25 mouse cellular contexts compared by ENCODE assay signal in genomic region chr13:30947540-30947939, GRCm38 (mm10). TPM values are rescaled to one million over a fixed set of nuclear protein-coding genes. Genes with fewer than 3 reads are reported as not detected.
DNase-seq lines count a peak whose midpoint lies in the region; ATAC-seq and TF ChIP-seq lines count a peak whose summit lies in the region.
"Had no signal": no experiment of that assay in that cellular context is flagged by ENCODE, and none has a peak within 500 bp of the region (broad histone marks: within the 10 kb centered on the region; RNA-seq: fewer than 3 reads in every experiment).

TSS of gene Hus1b (minus strand) at chr13:30947759.

- 86% methylated on average over 11 of the region's 11 CpGs for WGBS in heart, embryonic 10.5 days
- WGBS in neural tube, embryonic 15.5 days, result 94% methylated on average over 11 of the region's 11 CpGs

- no peak within 1 kb of the TSS for H3K4me3 ChIP-seq in heart, embryonic 10.5 days
- H3K4me3 ChIP-seq in testis, adult 2 months (ENCODE audit: control insufficient read depth, low read depth, low read length), result peak within 1 kb of the TSS; percentile 93
- H3K4me3 ChIP-seq in neural tube, embryonic 15.5 days (replicated peaks), result no peak within 1 kb of the TSS
- H3K4me3 ChIP-seq: forebrain, embryonic 12.5 days; heart, embryonic 12.5 days; hindbrain, embryonic 15.5 days; intestine, embryonic 15.5 days; midbrain, embryonic 13.5 days; neural tube, embryonic 13.5 days had no signal

- no peak within 1 kb of the TSS for H3K9ac ChIP-seq in neural tube, embryonic 15.5 days (replicated peaks)
- H3K9ac ChIP-seq: forebrain, embryonic 12.5 days; heart, embryonic 12.5 days; hindbrain, embryonic 15.5 days; intestine, embryonic 15.5 days; midbrain, embryonic 13.5 days; neural tube, embryonic 13.5 days had no signal

- no peaks in the 10 kb centered on the region for H3K27me3 ChIP-seq in heart, embryonic 10.5 days (ENCODE audit: insufficient read depth, poor library complexity, severe bottlenecking)
- H3K27me3 ChIP-seq in testis, adult 2 months (ENCODE audit: control insufficient read depth, insufficient read depth, low read length), result no peaks in the 10 kb centered on the region
- no peaks in the 10 kb centered on the region for H3K27me3 ChIP-seq in neural tube, embryonic 15.5 days (replicated peaks)
- H3K27me3 ChIP-seq: forebrain, embryonic 12.5 days; heart, embryonic 12.5 days; hindbrain, embryonic 15.5 days; intestine, embryonic 15.5 days; midbrain, embryonic 13.5 days; neural tube, embryonic 13.5 days had no signal

- no peak for ATAC-seq in neural tube, embryonic 15.5 days (ENCODE audit: low FRiP score)
- ATAC-seq in frontal cortex, adult (ENCODE audit: low TSS enrichment), result no peak
- ATAC-seq: intestine, embryonic 15.5 days; midbrain, embryonic 13.5 days had no signal

- peaks cover 11% of the 10 kb centered on the region for H3K4me1 ChIP-seq in heart, embryonic 10.5 days
- peaks cover 5% of the 10 kb centered on the region for H3K4me1 ChIP-seq in testis, adult 2 months (ENCODE audit: control insufficient read depth, insufficient read depth, low read length)
- H3K4me1 ChIP-seq in neural tube, embryonic 15.5 days, result no peaks in the 10 kb centered on the region
- H3K4me1 ChIP-seq: hindbrain, embryonic 15.5 days; midbrain, embryonic 13.5 days; neural tube, embryonic 13.5 days had no signal

- intact Hi-C loops in heart, postnatal 36 days (cut with DNase I), result no loop called here

- peaks cover 6% of the 10 kb centered on the region for H3K36me3 ChIP-seq in heart, embryonic 10.5 days
- no peaks in the 10 kb centered on the region for H3K36me3 ChIP-seq in testis, adult 2 months (ENCODE audit: control insufficient read depth, insufficient read depth, low read length)
- no peaks in the 10 kb centered on the region for H3K36me3 ChIP-seq in neural tube, embryonic 15.5 days
- H3K36me3 ChIP-seq: forebrain, embryonic 12.5 days; heart, embryonic 12.5 days; hindbrain, embryonic 15.5 days; intestine, embryonic 15.5 days; neural tube, embryonic 13.5 days had no signal

- no peaks in the 10 kb centered on the region for H3K9me3 ChIP-seq in heart, embryonic 10.5 days
- no peaks in the 10 kb centered on the region for H3K9me3 ChIP-seq in neural tube, embryonic 15.5 days (replicated peaks)
- H3K9me3 ChIP-seq: forebrain, embryonic 12.5 days; heart, embryonic 12.5 days; hindbrain, embryonic 15.5 days; intestine, embryonic 15.5 days; midbrain, embryonic 13.5 days; neural tube, embryonic 13.5 days had no signal

- H3K27ac ChIP-seq in heart, embryonic 10.5 days, result peak within 1 kb of the TSS; percentile 38; the same call in 1 of the 2 replicates
- H3K27ac ChIP-seq in testis, adult 2 months (ENCODE audit: control insufficient read depth, insufficient read depth, low read depth, low read length), result peak within 1 kb of the TSS; percentile 48
- H3K27ac ChIP-seq in neural tube, embryonic 15.5 days (replicated peaks), result no peak within 1 kb of the TSS
- H3K27ac ChIP-seq: forebrain, embryonic 12.5 days; hindbrain, embryonic 15.5 days; intestine, embryonic 15.5 days; midbrain, embryonic 13.5 days; neural tube, embryonic 13.5 days had no signal

- no peak for DNase-seq in heart, embryonic 10.5 days (ENCODE audit: low spot score)
- no peak for DNase-seq in heart, postnatal 36 days
- no peak for DNase-seq in testis, postnatal 10 days (ENCODE audit: low spot score)
- peak; percentile 22 for DNase-seq in WW6 (ENCODE audit: low read depth, low spot score)
- DNase-seq: adrenal gland, adult 2 months; gastrocnemius, postnatal 14 days; kidney, postnatal 36 days; layer of hippocampus, adult 9-11 months; lung, adult 18-20 months; lung, postnatal 36 days; right cerebral cortex, postnatal 25 days; thymus, adult 18-20 months; thymus, postnatal 4 days had no signal

- H3K4me2 ChIP-seq in neural tube, embryonic 15.5 days, result no peak within 1 kb of the TSS
- H3K4me2 ChIP-seq: forebrain, embryonic 12.5 days; heart, embryonic 12.5 days; hindbrain, embryonic 15.5 days; intestine, embryonic 15.5 days; liver, embryonic 11.5 days; midbrain, embryonic 13.5 days; neural tube, embryonic 13.5 days had no signal

- peak; percentile 43; the same call in 1 of the 2 replicates for TF ChIP-seq POLR2A in testis, adult 2 months (IDR thresholded peaks at IDR 0.05; ENCODE audit: control insufficient read depth, low read depth, low read length)

- no peak for TF ChIP-seq CTCF in testis, adult 2 months (IDR thresholded peaks at IDR 0.05; ENCODE audit: control insufficient read depth, insufficient read depth, insufficient replicate concordance, low read depth, low read length)

RNA-seq across cellular contexts. Expression of gene Hus1b, which starts in this region (rescaled TPM):
- polyA plus RNA-seq in heart, embryonic 10.5 days (2016; fragmentation: Nextera tagmentation; extraction: Ambion mirVana), result 0.11 and 0.12 TPM in 2 replicates
- total RNA-seq in heart, postnatal 36 days (2021), result under 1 TPM in 1 of 2 experiments, not detected in 1; 0.25 TPM
- 3.1 and 3.4 TPM in 2 replicates for polyA plus RNA-seq in testis, adult 2 months (2012; rRNA removed)
- not detected in 2 replicates for polyA plus RNA-seq in neural tube, embryonic 15.5 days (2015; fragmentation: Nextera tagmentation; extraction: Ambion mirVana)
- polyA plus RNA-seq: embryonic facial prominence, embryonic 11.5 days; forebrain, embryonic 12.5 days; heart, embryonic 12.5 days; hindbrain, embryonic 15.5 days; intestine, embryonic 15.5 days; limb, embryonic 11.5 days; liver, embryonic 11.5 days; midbrain, embryonic 13.5 days; neural tube, embryonic 13.5 days had no signal
